Mouse (Mus musculus) embryonic facial prominence, embryonic 13.5 days (tissue): Measurements from ENCODE around the gene Prpf4. TPM values are rescaled to one million over a fixed set of nuclear protein-coding genes. Genes with fewer than 3 reads are reported as not detected.
A peak's percentile ranks its signal among the peaks of the same experiment; 100 is the strongest.

Source experiments
- ATAC-seq: fragments of 200-750 bp; cut with Nextera tagmentation; 2 replicates; pipeline ENCODE4 v1.8.0; 2017; ENCODE audit warnings: low read depth; ENCODE audit not compliant: insufficient number of reproducible peaks, insufficient read depth, low FRiP score, low TSS enrichment
- H3K27ac ChIP-seq: fragments of 300-500 bp; sonication (generic); 2 replicates; pipeline ENCODE4 v1.5.1; 2015; ENCODE audit warnings: moderate library complexity, mild to moderate bottlenecking, inconsistent platforms
- H3K27me3 ChIP-seq: fragments of 300-500 bp; sonication (generic); 2 replicates; pipeline ENCODE4 v1.6.1; 2015; ENCODE audit warnings: mild to moderate bottlenecking, inconsistent platforms
- H3K36me3 ChIP-seq: fragments of 300-500 bp; sonication (generic); 2 replicates; pipeline ENCODE4 v1.6.1; 2015; ENCODE audit warnings: mild to moderate bottlenecking, inconsistent platforms
- H3K4me1 ChIP-seq: fragments of 300-500 bp; sonication (generic); 2 replicates; pipeline ENCODE4 v1.6.1; 2015; ENCODE audit warnings: inconsistent platforms
- H3K4me2 ChIP-seq: fragments of 300-500 bp; sonication (generic); 2 replicates; pipeline ENCODE4 v1.6.1; 2015; ENCODE audit warnings: moderate library complexity, mild to moderate bottlenecking, inconsistent platforms
- H3K4me3 ChIP-seq: fragments of 300-500 bp; sonication (generic); 2 replicates; pipeline ENCODE4 v1.5.1; 2015; ENCODE audit warnings: mild to moderate bottlenecking, inconsistent platforms
- H3K9ac ChIP-seq: fragments of 300-500 bp; sonication (generic); 2 replicates; pipeline ENCODE4 v1.6.1; 2015; ENCODE audit warnings: mild to moderate bottlenecking, inconsistent platforms
- H3K9me3 ChIP-seq: fragments of 300-500 bp; sonication (generic); 2 replicates; pipeline ENCODE4 v1.6.1; 2016; ENCODE audit warnings: inconsistent platforms
- WGBS: fragments of 180-500 bp; shearing (Covaris S2); methylation state at CpG from one replicate; pipeline ENCODE4 v1.1.7; 2015; ENCODE audit warnings: mixed read lengths; 5-methylcytosine and 5-hydroxymethylcytosine counted together
- polyA plus RNA-seq: library from polyadenylated mRNA; unstranded; fragments of >200 nt; fragmentation: Nextera tagmentation; extraction: Ambion mirVana; gene quantifications from 2 replicates; pipeline ENCODE4 v1.2.1, GENCODE M21; 2015

Gene Prpf4
- polyA plus RNA-seq, 1 experiment from 2014 or later: 25.5 TPM

- Histone ChIP-seq H3K4me2 (no peak overlapping the region), H3K27ac (no peak overlapping the region), H3K4me3 (no peak overlapping the region), H3K4me1 (no peaks in the 10 kb centered on the region), H3K27me3 (no peaks in the 10 kb centered on the region), H3K9me3 (no peaks in the 10 kb centered on the region), H3K9ac (no peak overlapping the region), H3K36me3 (peaks cover 50% of the 10 kb centered on the region)
- ATAC-seq: no peak
- 89% methylated on average over 4 of the region's 4 CpGs for WGBS
These were observed 17.3 kb downstream of the Prpf4 start for GRCm38 (mm10) chr4:62425891-62426290.

DNA sequence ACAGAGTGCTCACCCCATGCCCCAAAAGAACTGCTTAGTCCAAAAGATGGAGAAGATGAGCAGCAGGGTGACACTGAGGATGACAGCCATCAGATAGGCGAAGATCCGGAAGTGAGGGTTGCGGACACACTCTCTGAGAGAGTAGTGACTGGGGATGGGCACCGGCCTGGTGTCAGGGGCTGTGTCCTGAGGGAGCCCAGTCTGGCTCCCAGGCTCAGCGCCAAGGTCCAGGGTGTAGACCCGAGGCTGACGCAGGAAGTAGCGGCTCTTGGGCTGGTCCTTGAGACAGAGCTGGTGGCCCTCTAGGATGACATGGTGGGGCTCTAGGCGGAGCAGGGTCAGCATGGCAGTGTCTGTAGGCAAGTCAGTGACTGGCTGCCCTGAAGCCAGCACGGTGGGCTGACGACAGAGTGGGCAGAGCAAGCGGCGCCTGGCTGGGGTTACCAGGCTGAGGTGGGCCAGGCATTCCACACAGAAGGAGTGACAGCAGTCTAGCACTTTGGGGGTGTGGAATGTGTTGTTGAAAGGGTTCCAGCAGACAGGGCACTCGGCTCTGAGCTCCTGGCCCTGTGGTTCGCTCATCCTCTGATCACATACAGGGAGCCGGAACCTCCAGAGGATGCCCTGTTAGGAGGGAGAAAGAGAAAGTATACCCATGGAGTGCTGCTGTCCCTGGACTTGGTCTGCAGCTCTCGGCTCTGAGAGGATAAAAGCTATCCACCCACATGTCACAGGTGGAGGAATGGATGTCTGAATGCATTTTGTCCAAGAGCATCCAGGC lies 19.6 kb downstream of the Prpf4 start:
- H3K9ac ChIP-seq: no peak overlapping the region
- whole genome bisulfite sequencing: 80% methylated on average over 17 of the region's 17 CpGs
- H3K27ac ChIP-seq: no peak overlapping the region
- H3K9me3 ChIP-seq: no peaks in the 10 kb centered on the region
- H3K4me1 ChIP-seq: no peaks in the 10 kb centered on the region
- H3K4me3 ChIP-seq: no peak overlapping the region
- no peak overlapping the region for H3K4me2 ChIP-seq
- ATAC-seq: 0 out of 2 replicates have a peak, but pooled peaks have one; percentile 10
- H3K36me3 ChIP-seq: peaks cover 27% of the 10 kb centered on the region
- no peaks in the 10 kb centered on the region for H3K27me3 ChIP-seq

GRCm38 (mm10) chr4:62429616-62430015 lies 21.0 kb downstream of the Prpf4 start:
- Histone ChIP-seq H3K9ac (no peak overlapping the region), H3K36me3 (peaks cover 14% of the 10 kb centered on the region), H3K4me1 (no peaks in the 10 kb centered on the region), H3K9me3 (no peaks in the 10 kb centered on the region), H3K4me2 (no peak overlapping the region), H3K27ac (no peak overlapping the region), H3K4me3 (no peak overlapping the region), H3K27me3 (no peaks in the 10 kb centered on the region)
- ATAC-seq: no peak
- 86% methylated on average over 9 of the region's 9 CpGs for WGBS

DNA sequence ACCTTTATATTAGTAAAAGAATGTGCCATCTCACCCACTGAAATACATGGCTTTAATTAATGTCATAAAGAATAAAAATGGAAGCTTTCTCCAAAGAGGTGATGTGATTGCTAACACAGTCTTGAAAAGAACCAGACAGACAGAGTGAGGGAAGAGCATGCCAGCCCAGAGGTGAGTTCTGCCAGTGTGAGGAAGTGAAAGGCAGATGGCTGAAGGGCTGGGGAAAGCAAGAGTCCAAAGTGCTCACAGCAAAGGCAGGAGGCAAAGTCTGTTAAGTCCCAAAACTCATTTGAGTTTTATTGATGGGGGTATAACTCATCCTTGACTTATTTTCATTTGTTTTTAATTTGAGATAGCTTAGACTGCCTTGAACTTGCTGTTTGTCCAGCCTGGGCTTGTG lies 22.1 kb downstream of the Prpf4 start:
- no peak overlapping the region for H3K27ac ChIP-seq
- no peak overlapping the region for H3K4me3 ChIP-seq
- no peaks in the 10 kb centered on the region for H3K27me3 ChIP-seq
- H3K4me1 ChIP-seq: no peaks in the 10 kb centered on the region
- ATAC-seq: no peak
- H3K9me3 ChIP-seq: no peaks in the 10 kb centered on the region
- no peak overlapping the region for H3K4me2 ChIP-seq
- no peak overlapping the region for H3K9ac ChIP-seq
- peaks cover 5% of the 10 kb centered on the region for H3K36me3 ChIP-seq

DNA sequence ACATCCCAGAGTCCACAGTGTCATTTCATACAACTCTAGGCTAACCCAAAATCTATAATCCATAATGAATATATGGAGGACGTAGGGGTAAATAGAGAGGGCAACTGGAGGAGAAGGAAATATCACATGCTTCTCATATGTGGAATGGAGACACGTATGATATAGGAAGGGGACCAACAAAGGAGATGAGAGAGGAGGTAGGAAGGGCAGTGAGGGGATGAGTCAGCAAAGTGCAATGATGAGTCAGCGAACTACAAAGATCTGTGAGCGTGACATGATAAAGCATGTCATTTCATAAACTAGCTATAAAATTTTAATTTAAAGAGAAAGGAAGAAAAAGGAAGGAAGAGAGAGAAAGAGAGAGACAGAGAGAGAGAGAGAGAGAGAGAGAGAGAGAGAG lies 22.9 kb downstream of the Prpf4 start:
- H3K27ac ChIP-seq: no peak overlapping the region
- no peak for ATAC-seq
- H3K4me3 ChIP-seq: no peak overlapping the region
- H3K9me3 ChIP-seq: no peaks in the 10 kb centered on the region
- H3K9ac ChIP-seq: no peak overlapping the region
- WGBS: 84% methylated on average over 4 of the region's 4 CpGs
- H3K4me2 ChIP-seq: no peak overlapping the region
- H3K27me3 ChIP-seq: no peaks in the 10 kb centered on the region
- no peaks in the 10 kb centered on the region for H3K4me1 ChIP-seq
- H3K36me3 ChIP-seq: no peaks in the 10 kb centered on the region

GRCm38 (mm10) chr4:62433939-62434870 lies 25.6 kb downstream of the Prpf4 start:
- no peak overlapping the region for H3K4me3 ChIP-seq
- WGBS: 81% methylated on average over 7 of the region's 7 CpGs
- no peak for ATAC-seq
- H3K9me3 ChIP-seq: no peaks in the 10 kb centered on the region
- H3K4me2 ChIP-seq: no peak overlapping the region
- no peak overlapping the region for H3K27ac ChIP-seq
- no peaks in the 10 kb centered on the region for H3K4me1 ChIP-seq
- H3K36me3 ChIP-seq: no peaks in the 10 kb centered on the region
- H3K27me3 ChIP-seq: no peaks in the 10 kb centered on the region
- H3K9ac ChIP-seq: no peak overlapping the region

GRCm38 (mm10) chr4:62435081-62435480 lies 26.5 kb downstream of the Prpf4 start, which contains the start of gene Rnf183:
Gene Rnf183 (minus strand): TSS chr4:62435252.
- Histone ChIP-seq H3K27me3 (no peaks in the 10 kb centered on the region), H3K27ac (no peak within 1 kb of the TSS), H3K4me3 (no peak within 1 kb of the TSS), H3K36me3 (no peaks in the 10 kb centered on the region), H3K9me3 (no peaks in the 10 kb centered on the region), H3K9ac (no peak within 1 kb of the TSS), H3K4me1 (no peaks in the 10 kb centered on the region), H3K4me2 (no peak within 1 kb of the TSS)
- no peak for ATAC-seq
- WGBS: 77% methylated on average over 6 of the region's 6 CpGs

GRCm38 (mm10) chr4:62437256-62437778 lies 28.7 kb downstream of the Prpf4 start:
- Histone ChIP-seq H3K4me3 (no peak overlapping the region), H3K27me3 (no peaks in the 10 kb centered on the region), H3K4me2 (no peak overlapping the region), H3K4me1 (no peaks in the 10 kb centered on the region), H3K36me3 (no peaks in the 10 kb centered on the region), H3K27ac (no peak overlapping the region), H3K9me3 (no peaks in the 10 kb centered on the region), H3K9ac (no peak overlapping the region)
- no peak for ATAC-seq
- 86% methylated on average over 3 of the region's 3 CpGs for WGBS

DNA sequence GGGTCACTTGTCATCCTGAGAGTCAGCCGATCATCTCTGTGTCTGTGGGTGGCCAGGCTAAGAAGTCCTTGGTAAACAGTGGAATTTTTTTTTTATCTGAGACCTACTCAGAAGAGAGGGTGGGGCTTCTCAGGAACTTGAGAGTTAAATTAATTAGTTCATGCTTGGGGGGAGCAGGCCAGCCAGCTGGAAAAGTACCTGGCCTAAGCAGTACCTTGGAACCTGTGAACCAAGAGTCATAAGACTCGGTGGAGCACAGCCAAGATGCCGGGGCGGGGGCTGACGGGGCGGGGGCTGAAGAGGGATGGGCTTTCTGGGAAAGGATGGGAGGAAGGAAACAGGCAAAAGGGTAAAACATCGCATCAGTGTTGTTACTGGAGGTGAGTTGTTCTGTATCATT lies 29.3 kb downstream of the Prpf4 start:
- H3K36me3 ChIP-seq: no peaks in the 10 kb centered on the region
- no peak overlapping the region for H3K4me2 ChIP-seq
- no peaks in the 10 kb centered on the region for H3K4me1 ChIP-seq
- H3K4me3 ChIP-seq: no peak overlapping the region
- no peaks in the 10 kb centered on the region for H3K9me3 ChIP-seq
- 77% methylated on average over 7 of the region's 7 CpGs for WGBS
- no peak for ATAC-seq
- no peaks in the 10 kb centered on the region for H3K27me3 ChIP-seq
- H3K9ac ChIP-seq: no peak overlapping the region
- H3K27ac ChIP-seq: no peak overlapping the region

DNA sequence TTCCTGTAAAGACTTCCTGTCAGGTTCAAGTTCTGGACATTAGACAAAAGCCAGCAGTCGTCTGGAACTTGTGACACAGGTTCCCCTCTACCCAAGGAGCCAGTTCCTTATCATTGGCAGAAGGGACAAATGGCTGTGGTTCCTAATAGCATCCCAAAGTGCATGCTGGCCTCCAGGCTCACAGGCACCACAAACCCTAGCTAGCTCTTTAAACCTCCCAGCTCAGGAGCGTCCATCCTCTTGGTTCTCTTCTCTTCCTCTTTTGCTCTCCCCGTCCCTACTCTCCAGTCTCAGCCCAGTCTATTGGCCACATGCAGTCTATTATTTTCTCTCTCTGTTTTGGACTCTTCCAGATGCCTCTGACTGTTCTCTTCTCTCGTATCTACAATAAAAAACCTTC lies 31.2 kb downstream of the Prpf4 start:
- no peaks in the 10 kb centered on the region for H3K36me3 ChIP-seq

DNA sequence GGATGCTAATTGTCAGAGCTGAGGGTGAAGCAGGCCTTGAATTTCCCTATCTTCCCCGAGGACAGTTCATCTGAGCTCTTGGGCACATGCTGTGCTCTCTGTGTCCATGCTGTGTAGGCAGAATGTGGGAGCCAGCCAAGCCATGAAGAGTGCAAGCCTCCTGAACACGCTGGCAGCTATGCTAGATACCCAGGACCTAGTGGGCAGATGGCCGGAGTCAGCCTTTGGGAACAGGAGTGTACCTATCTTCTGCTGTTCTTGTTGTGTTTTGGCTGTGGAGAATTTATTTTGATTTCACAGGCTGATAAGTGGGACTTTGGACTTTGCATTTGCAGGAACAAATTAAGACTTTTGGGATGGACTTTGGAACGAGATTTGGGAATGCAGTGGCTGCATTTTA lies 31.9 kb downstream of the Prpf4 start:
- Histone ChIP-seq H3K9me3 (no peaks in the 10 kb centered on the region), H3K4me2 (no peak overlapping the region), H3K9ac (no peak overlapping the region), H3K27me3 (no peaks in the 10 kb centered on the region), H3K4me1 (no peaks in the 10 kb centered on the region), H3K4me3 (no peak overlapping the region), H3K36me3 (no peaks in the 10 kb centered on the region), H3K27ac (no peak overlapping the region)
- no peak for ATAC-seq
- WGBS: 74% methylated on average over 4 of the region's 4 CpGs

More for the DNA sequence above, 31.2 kb downstream of the Prpf4 start:
- H3K27ac ChIP-seq: no peak overlapping the region
- 66% methylated on average over 4 of the region's 4 CpGs for WGBS
- H3K9ac ChIP-seq: no peak overlapping the region
- no peaks in the 10 kb centered on the region for H3K9me3 ChIP-seq
- H3K4me3 ChIP-seq: no peak overlapping the region
- ATAC-seq: no peak
- no peak overlapping the region for H3K4me2 ChIP-seq
- no peaks in the 10 kb centered on the region for H3K4me1 ChIP-seq
- H3K27me3 ChIP-seq: no peaks in the 10 kb centered on the region
